Mouse (Mus musculus): ENCODE data around the gene Map6.

GRCm38 (mm10) chr7:99384101-99384611, 116.9 kb downstream of the Map6 start:
- TF ChIP-seq POLR2A (IDR thresholded peaks at IDR 0.05; ENCODE audit: borderline replicate concordance, extremely low read depth, insufficient read depth, insufficient read length, poor library complexity, severe bottlenecking) (no peak), CTCF (IDR thresholded peaks at IDR 0.05; ENCODE audit: borderline replicate concordance, extremely low read depth, insufficient read depth, insufficient read length) (no peak)
